Mouse (Mus musculus) hindbrain, embryonic 13.5 days (tissue): ENCODE measurements at regions not wholly inside any gene's neighbourhood (a gene's known extent, or its start where the extent isn't known, plus 50 kb on each side); places are given as distances from the start of the nearest gene placed in this dataset.
"Not testable (repeated sequence)": the region's sequence is repeated elsewhere in the genome, so short reads cannot be mapped to it uniquely, and the experiment has no call there.

Experiments
- ATAC-seq: fragments of 200-750 bp; cut with Nextera tagmentation; 2 replicates; pipeline ENCODE4 v1.8.0; 2017; ENCODE audit warnings: moderate TSS enrichment; ENCODE audit not compliant: low FRiP score
- H3K27ac ChIP-seq: fragments of 300-500 bp; sonication (generic); 2 replicates; pipeline ENCODE4 v1.5.1; 2015; ENCODE audit warnings: inconsistent platforms, mild to moderate bottlenecking, moderate library complexity
- H3K27me3 ChIP-seq: fragments of 300-500 bp; sonication (generic); 2 replicates; pipeline ENCODE4 v1.6.1; 2015; ENCODE audit warnings: mild to moderate bottlenecking, inconsistent platforms
- H3K36me3 ChIP-seq: fragments of 300-500 bp; sonication (generic); 2 replicates; pipeline ENCODE4 v1.6.1; 2015; ENCODE audit warnings: mild to moderate bottlenecking, inconsistent platforms
- H3K4me1 ChIP-seq: fragments of 300-500 bp; sonication (generic); replicated peaks from 2 replicates; pipeline ENCODE4 v1.6.1; 2015; ENCODE audit warnings: inconsistent platforms
- H3K4me2 ChIP-seq: fragments of 300-500 bp; sonication (generic); 2 replicates; pipeline ENCODE4 v1.6.1; 2015; ENCODE audit warnings: inconsistent platforms, mild to moderate bottlenecking, moderate library complexity
- H3K4me3 ChIP-seq: fragments of 300-500 bp; sonication (generic); 2 replicates; pipeline ENCODE4 v1.5.1; 2015; ENCODE audit warnings: mild to moderate bottlenecking, inconsistent platforms
- H3K9ac ChIP-seq: fragments of 300-500 bp; sonication (generic); 2 replicates; pipeline ENCODE4 v1.6.1; 2015; ENCODE audit warnings: mild to moderate bottlenecking, inconsistent platforms
- H3K9me3 ChIP-seq: fragments of 300-500 bp; sonication (generic); 2 replicates; pipeline ENCODE4 v1.6.1; 2016; ENCODE audit warnings: inconsistent platforms
- WGBS: fragments of 180-500 bp; shearing (Covaris S2); methylation state at CpG from one replicate; pipeline ENCODE4 v1.1.7; 2015; 5-methylcytosine and 5-hydroxymethylcytosine counted together

DNA sequence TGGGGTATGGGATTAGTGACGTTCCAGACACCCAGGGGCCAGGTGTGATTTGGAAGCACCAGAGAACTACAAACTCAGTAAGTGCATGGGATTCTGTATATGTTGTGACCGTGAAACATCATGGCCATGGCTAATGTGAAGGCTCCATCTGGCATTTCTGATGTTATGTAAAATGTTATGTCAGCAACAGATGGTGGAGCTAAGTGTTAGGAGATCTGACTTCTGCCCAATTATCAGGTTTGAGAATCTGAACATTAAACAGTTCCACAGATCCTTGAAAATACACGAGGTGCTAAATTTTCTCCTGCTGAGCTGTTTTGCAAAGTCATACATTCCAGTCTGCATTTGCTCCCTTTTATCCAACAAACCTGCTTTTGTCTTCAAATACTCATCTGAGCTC is 223.6 kb upstream of the Egfl6 start:
- Histone ChIP-seq H3K9ac (no peak overlapping the region), H3K36me3 (no peaks in the 10 kb centered on the region), H3K4me2 (no peak overlapping the region), H3K4me1 (peaks cover 4% of the 10 kb centered on the region; the same call in 1 of the 2 replicates), H3K9me3 (no peaks in the 10 kb centered on the region), H3K27me3 (peaks cover 9% of the 10 kb centered on the region), H3K4me3 (no peak overlapping the region), H3K27ac (no peak overlapping the region)
- no peak for ATAC-seq
- WGBS = 57% methylated on average over 3 of the region's 3 CpGs

DNA sequence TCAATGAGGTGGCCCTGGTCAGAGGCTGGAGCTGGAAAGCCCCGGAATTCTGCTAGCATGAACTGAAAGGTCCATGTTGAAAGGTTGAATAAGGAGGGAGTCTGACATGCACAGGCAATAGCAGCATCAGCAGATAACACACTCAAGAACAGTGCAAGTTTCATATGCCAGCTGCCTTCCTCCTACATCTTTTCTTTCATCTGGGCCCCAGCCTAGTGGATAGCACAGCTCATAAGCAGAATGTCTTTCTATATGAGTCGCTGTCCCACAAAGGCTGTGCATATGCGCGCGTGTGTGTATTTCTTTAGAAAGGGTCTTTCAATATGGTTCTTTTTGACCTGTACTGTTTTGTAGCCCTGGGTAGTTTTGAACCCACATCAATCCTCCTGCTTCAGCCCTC is 222.7 kb upstream of the Egfl6 start:
- no peak overlapping the region for H3K27ac ChIP-seq
- 83% methylated on average over 5 of the region's 5 CpGs for WGBS
- no peak overlapping the region for H3K4me3 ChIP-seq
- H3K36me3 ChIP-seq = no peaks in the 10 kb centered on the region
- H3K4me2 ChIP-seq = no peak overlapping the region
- peaks cover 4% of the 10 kb centered on the region; the same call in 1 of the 2 replicates for H3K4me1 ChIP-seq
- H3K9ac ChIP-seq = no peak overlapping the region
- ATAC-seq = no peak
- H3K9me3 ChIP-seq = no peaks in the 10 kb centered on the region
- peaks cover 9% of the 10 kb centered on the region for H3K27me3 ChIP-seq

DNA sequence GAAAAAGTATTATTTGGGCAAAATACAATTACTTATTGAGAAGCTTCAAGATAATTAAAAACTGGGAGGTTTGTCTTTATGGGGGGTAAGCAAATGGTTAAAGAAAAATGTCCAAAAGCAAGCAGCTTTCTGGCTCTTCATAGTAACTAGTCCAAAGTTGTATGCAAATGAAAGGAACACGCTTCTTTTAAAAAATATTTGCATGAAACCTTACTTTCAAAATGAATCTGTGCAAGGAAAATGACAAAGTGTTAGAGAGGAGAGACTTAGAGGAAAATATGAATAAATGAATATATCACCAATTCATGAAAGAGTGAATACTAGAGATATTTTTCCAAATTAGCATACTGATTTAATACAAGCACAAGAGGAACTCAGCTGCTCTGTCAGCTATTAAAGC is 220.4 kb upstream of the Egfl6 start:
- no peak overlapping the region for H3K4me3 ChIP-seq
- no peak overlapping the region for H3K4me2 ChIP-seq
- H3K27me3 ChIP-seq = peaks cover 16% of the 10 kb centered on the region
- WGBS = 53% methylated on average over 1 of the region's 1 CpGs
- H3K9ac ChIP-seq = no peak overlapping the region
- H3K4me1 ChIP-seq = peaks cover 4% of the 10 kb centered on the region; the same call in 1 of the 2 replicates
- ATAC-seq = no peak
- H3K36me3 ChIP-seq = no peaks in the 10 kb centered on the region
- no peaks in the 10 kb centered on the region for H3K9me3 ChIP-seq
- peak overlapping the region; percentile 67; the same call in 1 of the 2 replicates for H3K27ac ChIP-seq

DNA sequence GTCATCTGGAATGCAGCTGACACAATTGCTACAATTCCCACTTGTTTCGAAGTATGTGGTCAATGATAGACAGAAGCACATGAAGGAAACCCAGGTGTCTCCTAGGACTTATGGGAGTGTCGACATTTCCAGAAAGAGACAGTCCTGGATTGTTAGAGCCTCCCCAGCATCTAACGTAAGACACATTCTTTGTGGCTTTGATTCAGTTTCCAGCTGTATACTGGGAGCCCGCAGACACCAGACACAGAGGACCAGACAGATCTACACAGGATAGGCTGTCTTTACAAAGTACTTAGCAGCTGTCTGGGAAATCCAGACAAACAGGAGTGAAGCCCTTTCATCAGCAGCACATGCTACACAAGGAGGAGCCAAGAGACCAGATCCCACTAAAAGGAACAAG is 220.0 kb upstream of the Egfl6 start:
- WGBS = 28% methylated on average over 4 of the region's 4 CpGs
- ATAC-seq = 0 out of 2 replicates have a peak, but pooled peaks have one; percentile 33
- peak overlapping the region; percentile 67 for H3K27ac ChIP-seq

GRCm38 (mm10) chrX:166803246-166803645 is 217.7 kb upstream of the Egfl6 start:
- WGBS = 34% methylated on average over 6 of the region's 6 CpGs
- Histone ChIP-seq H3K4me3 (no peak overlapping the region), H3K4me2 (no peak overlapping the region), H3K36me3 (no peaks in the 10 kb centered on the region), H3K27me3 (peaks cover 12% of the 10 kb centered on the region), H3K27ac (peak overlapping the region; percentile 44; the same call in 1 of the 2 replicates), H3K9me3 (no peaks in the 10 kb centered on the region), H3K9ac (no peak overlapping the region), H3K4me1 (peaks cover 4% of the 10 kb centered on the region; the same call in 1 of the 2 replicates)
- peak; percentile 82 for ATAC-seq

More for the DNA sequence above, 220.0 kb upstream of the Egfl6 start:
- Histone ChIP-seq H3K36me3 (no peaks in the 10 kb centered on the region), H3K4me3 (no peak overlapping the region), H3K27me3 (peaks cover 17% of the 10 kb centered on the region), H3K9ac (no peak overlapping the region), H3K4me1 (peaks cover 4% of the 10 kb centered on the region; the same call in 1 of the 2 replicates), H3K9me3 (no peaks in the 10 kb centered on the region), H3K4me2 (no peak overlapping the region)

DNA sequence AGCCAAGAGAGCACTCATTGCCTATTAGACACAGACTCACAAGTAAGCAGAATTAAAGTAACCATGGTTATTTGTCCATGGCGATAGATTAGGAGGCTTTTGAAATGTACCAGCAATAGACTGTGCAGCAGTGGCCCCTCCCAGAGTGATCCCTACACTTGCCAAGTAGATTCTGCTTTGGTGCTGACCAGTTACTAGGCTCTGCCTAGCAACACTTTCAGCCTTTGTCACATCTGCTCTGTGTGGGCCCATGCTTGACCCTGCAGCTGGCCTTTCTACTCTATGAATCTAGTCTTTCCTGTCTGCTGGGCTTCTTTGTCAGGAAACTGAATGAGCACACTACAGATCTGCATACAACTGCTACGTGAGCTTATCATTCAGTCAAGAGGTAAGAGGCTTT is 215.5 kb upstream of the Egfl6 start:
- WGBS = 41% methylated on average over 2 of the region's 2 CpGs
- ATAC-seq = 0 out of 2 replicates have a peak, but pooled peaks have one; percentile 41

DNA sequence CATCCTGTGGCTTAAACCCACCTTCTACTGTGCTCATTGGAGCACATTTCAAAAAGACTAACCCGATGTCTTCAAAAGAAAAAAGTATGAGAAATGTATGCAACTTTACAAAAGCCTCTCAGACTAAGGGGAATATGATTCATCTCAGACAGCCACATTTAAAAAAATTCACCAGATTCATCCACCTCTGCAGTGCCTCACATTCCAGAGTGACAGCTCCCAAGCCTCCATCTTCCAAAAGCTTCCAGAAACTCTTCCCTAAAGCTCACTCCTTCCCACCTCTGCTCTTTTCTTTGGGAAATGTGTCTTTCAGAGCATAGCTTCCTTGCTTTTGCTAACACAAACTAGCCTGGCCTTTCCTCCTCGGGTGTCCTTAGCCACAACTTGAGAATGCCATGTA is 210.1 kb upstream of the Egfl6 start:
- H3K4me1 ChIP-seq = no peaks in the 10 kb centered on the region
- peaks cover 26% of the 10 kb centered on the region for H3K27me3 ChIP-seq
- H3K9ac ChIP-seq = no peak overlapping the region
- WGBS = 85% methylated on average over 2 of the region's 2 CpGs
- no peaks in the 10 kb centered on the region for H3K36me3 ChIP-seq
- no peaks in the 10 kb centered on the region for H3K9me3 ChIP-seq
- no peak overlapping the region for H3K27ac ChIP-seq
- no peak for ATAC-seq
- H3K4me2 ChIP-seq = no peak overlapping the region
- H3K4me3 ChIP-seq = no peak overlapping the region

More for the DNA sequence above, 215.5 kb upstream of the Egfl6 start:
- Histone ChIP-seq H3K9me3 (no peaks in the 10 kb centered on the region), H3K9ac (no peak overlapping the region), H3K4me3 (no peak overlapping the region), H3K27ac (no peak overlapping the region), H3K4me2 (no peak overlapping the region), H3K36me3 (no peaks in the 10 kb centered on the region), H3K27me3 (peaks cover 17% of the 10 kb centered on the region; the same call in 1 of the 2 replicates), H3K4me1 (peaks cover 4% of the 10 kb centered on the region; the same call in 1 of the 2 replicates)

GRCm38 (mm10) chrX:166789031-166789430 is 203.5 kb upstream of the Egfl6 start:
- WGBS = 48% methylated on average over 3 of the region's 3 CpGs

DNA sequence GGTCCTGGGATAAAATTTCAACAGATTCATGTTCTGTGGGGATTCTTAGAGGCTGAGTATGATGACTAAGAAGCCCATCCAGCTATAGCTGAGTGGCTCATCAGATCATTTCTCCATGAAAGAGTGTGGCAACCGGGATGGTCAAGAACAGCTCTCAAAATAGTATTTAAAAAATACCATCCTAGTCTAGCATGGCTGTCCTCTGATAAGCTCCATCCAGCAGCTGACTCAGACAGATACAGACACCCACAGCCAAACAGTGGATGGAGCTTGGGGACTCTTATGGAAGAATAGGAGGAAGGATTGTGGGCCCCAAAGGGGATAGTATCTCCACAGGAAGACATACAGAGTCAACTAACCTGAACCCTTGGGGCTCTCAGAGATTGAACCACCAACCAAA is 201.6 kb upstream of the Egfl6 start:
- H3K9me3 ChIP-seq, H3K9ac ChIP-seq, H3K4me3 ChIP-seq, ATAC-seq, H3K4me2 ChIP-seq, H3K27ac ChIP-seq, H3K4me1 ChIP-seq, H3K36me3 ChIP-seq: not testable (repeated sequence)
- 95% methylated on average over 1 of the region's 1 CpGs for WGBS
- H3K27me3 ChIP-seq = peaks cover 14% of the 10 kb centered on the region; the same call in 1 of the 2 replicates

More at GRCm38 (mm10) chrX:166789031-166789430, 203.5 kb upstream of the Egfl6 start:
- Histone ChIP-seq H3K27ac (no peak overlapping the region), H3K4me2 (no peak overlapping the region), H3K36me3 (no peaks in the 10 kb centered on the region), H3K9me3 (no peaks in the 10 kb centered on the region), H3K4me3 (no peak overlapping the region), H3K9ac (no peak overlapping the region), H3K4me1 (no peaks in the 10 kb centered on the region), H3K27me3 (peaks cover 21% of the 10 kb centered on the region; the same call in 1 of the 2 replicates)
- no peak for ATAC-seq

GRCm38 (mm10) chrX:166785615-166786014 is 200.1 kb upstream of the Egfl6 start:
- 83% methylated on average over 3 of the region's 3 CpGs for WGBS
- no peak overlapping the region for H3K27ac ChIP-seq
- peaks cover 14% of the 10 kb centered on the region; the same call in 1 of the 2 replicates for H3K27me3 ChIP-seq
- no peaks in the 10 kb centered on the region for H3K36me3 ChIP-seq
- no peak overlapping the region for H3K4me2 ChIP-seq
- ATAC-seq = no peak
- H3K9me3 ChIP-seq = no peaks in the 10 kb centered on the region
- no peaks in the 10 kb centered on the region for H3K4me1 ChIP-seq
- H3K9ac ChIP-seq = no peak overlapping the region
- no peak overlapping the region for H3K4me3 ChIP-seq

DNA sequence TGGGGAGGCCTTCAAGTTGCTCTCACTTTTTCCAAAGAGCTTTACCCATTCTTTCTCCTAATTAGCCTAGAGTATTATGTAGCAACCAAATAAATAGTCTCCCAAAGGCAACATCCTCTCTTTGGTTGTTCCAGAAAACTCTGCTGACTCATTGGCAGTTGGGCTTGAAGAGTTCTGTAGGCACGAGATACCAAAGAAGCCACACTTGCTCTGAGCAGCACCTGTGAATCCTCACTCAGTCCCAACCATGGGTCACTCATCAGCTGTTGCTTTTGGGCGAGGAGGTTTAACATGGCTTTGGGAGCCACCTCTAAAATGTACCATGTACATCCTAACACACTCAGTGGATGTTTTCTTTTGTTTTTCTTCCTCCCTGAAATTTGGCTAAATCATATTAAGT is 197.9 kb upstream of the Egfl6 start:
- H3K4me1 ChIP-seq = no peaks in the 10 kb centered on the region
- no peak overlapping the region for H3K4me3 ChIP-seq
- no peak overlapping the region for H3K4me2 ChIP-seq
- 81% methylated on average over 2 of the region's 2 CpGs for WGBS
- no peak overlapping the region for H3K9ac ChIP-seq
- H3K9me3 ChIP-seq = no peaks in the 10 kb centered on the region
- ATAC-seq = no peak
- H3K27me3 ChIP-seq = peaks cover 13% of the 10 kb centered on the region; the same call in 1 of the 2 replicates
- H3K27ac ChIP-seq = no peak overlapping the region
- H3K36me3 ChIP-seq = no peaks in the 10 kb centered on the region

DNA sequence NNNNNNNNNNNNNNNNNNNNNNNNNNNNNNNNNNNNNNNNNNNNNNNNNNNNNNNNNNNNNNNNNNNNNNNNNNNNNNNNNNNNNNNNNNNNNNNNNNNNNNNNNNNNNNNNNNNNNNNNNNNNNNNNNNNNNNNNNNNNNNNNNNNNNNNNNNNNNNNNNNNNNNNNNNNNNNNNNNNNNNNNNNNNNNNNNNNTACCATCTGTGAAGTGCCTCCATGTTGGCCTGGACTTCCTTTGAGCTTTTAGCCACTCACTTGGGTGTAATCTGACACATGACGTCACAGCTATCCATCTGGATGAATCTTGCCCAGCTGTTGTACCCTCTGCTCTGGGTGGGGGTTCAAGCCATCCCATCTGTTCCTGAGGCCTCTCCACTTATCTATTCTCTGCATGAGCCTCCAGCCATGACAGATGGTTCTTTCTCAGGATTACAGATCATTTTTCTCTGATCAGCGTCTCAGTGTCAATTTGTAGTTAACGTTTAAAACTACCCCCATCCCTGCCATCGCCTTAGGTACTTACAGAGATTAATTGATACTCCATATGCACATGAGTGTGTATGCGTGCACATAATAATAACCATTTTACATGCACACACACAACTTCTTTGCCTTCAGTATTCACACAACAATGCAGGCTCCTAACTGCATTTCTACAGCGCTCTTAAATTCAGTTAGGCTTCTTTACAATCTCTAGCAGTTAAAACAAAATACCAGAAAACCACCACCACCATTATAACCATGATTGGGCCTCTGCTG is 194.0 kb upstream of the Egfl6 start:
- Histone ChIP-seq H3K27ac (no peak overlapping the region; the same call in 1 of the 2 replicates), H3K4me1 (no peaks in the 10 kb centered on the region), H3K36me3 (no peaks in the 10 kb centered on the region), H3K4me2 (no peak overlapping the region), H3K9me3 (no peaks in the 10 kb centered on the region), H3K4me3 (no peak overlapping the region), H3K27me3 (peaks cover 5% of the 10 kb centered on the region), H3K9ac (no peak overlapping the region)
- peak; percentile 86 for ATAC-seq
- 53% methylated on average over 6 of the region's 6 CpGs for WGBS
